Mouse (Mus musculus) hindbrain, embryonic 13.5 days (tissue): ENCODE measurements around the gene Marf1. TPM values are rescaled to one million over a fixed set of nuclear protein-coding genes. Genes with fewer than 3 reads are reported as not detected.

Source experiments
- ATAC-seq: fragments of 200-750 bp; cut with Nextera tagmentation; 2 replicates; pipeline ENCODE4 v1.8.0; 2017; ENCODE audit warnings: moderate TSS enrichment; ENCODE audit not compliant: low FRiP score
- H3K27ac ChIP-seq: fragments of 300-500 bp; sonication (generic); 2 replicates; pipeline ENCODE4 v1.5.1; 2015; ENCODE audit warnings: inconsistent platforms, mild to moderate bottlenecking, moderate library complexity
- H3K27me3 ChIP-seq: fragments of 300-500 bp; sonication (generic); 2 replicates; pipeline ENCODE4 v1.6.1; 2015; ENCODE audit warnings: mild to moderate bottlenecking, inconsistent platforms
- H3K36me3 ChIP-seq: fragments of 300-500 bp; sonication (generic); 2 replicates; pipeline ENCODE4 v1.6.1; 2015; ENCODE audit warnings: mild to moderate bottlenecking, inconsistent platforms
- H3K4me1 ChIP-seq: fragments of 300-500 bp; sonication (generic); replicated peaks from 2 replicates; pipeline ENCODE4 v1.6.1; 2015; ENCODE audit warnings: inconsistent platforms
- H3K4me2 ChIP-seq: fragments of 300-500 bp; sonication (generic); 2 replicates; pipeline ENCODE4 v1.6.1; 2015; ENCODE audit warnings: inconsistent platforms, mild to moderate bottlenecking, moderate library complexity
- H3K4me3 ChIP-seq: fragments of 300-500 bp; sonication (generic); 2 replicates; pipeline ENCODE4 v1.5.1; 2015; ENCODE audit warnings: mild to moderate bottlenecking, inconsistent platforms
- H3K9ac ChIP-seq: fragments of 300-500 bp; sonication (generic); 2 replicates; pipeline ENCODE4 v1.6.1; 2015; ENCODE audit warnings: mild to moderate bottlenecking, inconsistent platforms
- H3K9me3 ChIP-seq: fragments of 300-500 bp; sonication (generic); 2 replicates; pipeline ENCODE4 v1.6.1; 2016; ENCODE audit warnings: inconsistent platforms
- WGBS: fragments of 180-500 bp; shearing (Covaris S2); methylation state at CpG from one replicate; pipeline ENCODE4 v1.1.7; 2015; 5-methylcytosine and 5-hydroxymethylcytosine counted together
- polyA plus RNA-seq: library from polyadenylated mRNA; unstranded; fragments of >200 nt; fragmentation: Nextera tagmentation; extraction: Ambion mirVana; gene quantifications from 2 replicates; pipeline ENCODE4 v1.2.1, GENCODE M21; 2015

Marf1 gene
- polyA plus RNA-seq, 1 experiment from 2014 or later: 17.9 TPM

DNA sequence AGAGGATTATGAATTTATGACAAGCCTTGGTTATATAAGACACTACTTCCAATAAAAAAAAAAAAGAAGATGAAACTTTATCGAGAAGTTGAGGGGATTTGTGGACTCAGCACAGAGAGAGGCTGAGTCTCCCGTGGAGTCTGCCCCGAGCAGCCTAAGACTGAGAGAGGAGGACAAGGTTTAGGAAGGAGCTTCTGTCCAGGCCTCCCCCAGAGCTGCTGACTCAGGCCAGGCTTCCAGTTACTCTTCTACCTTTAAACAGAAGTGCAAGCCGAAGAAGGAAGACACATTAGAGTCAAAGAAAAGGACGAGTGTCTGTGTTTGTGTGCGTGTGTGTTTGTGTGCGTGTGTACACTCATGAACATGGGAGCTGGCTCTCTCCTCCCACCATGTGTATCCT lies 32.4 kb downstream of the Marf1 start:
- H3K9ac ChIP-seq: no peak overlapping the region
- H3K36me3 ChIP-seq: peaks cover 98% of the 10 kb centered on the region
- H3K27me3 ChIP-seq: no peaks in the 10 kb centered on the region
- no peak overlapping the region for H3K4me3 ChIP-seq
- H3K27ac ChIP-seq: no peak overlapping the region
- H3K9me3 ChIP-seq: no peaks in the 10 kb centered on the region
- 94% methylated on average over 7 of the region's 7 CpGs for WGBS
- no peak for ATAC-seq
- no peak overlapping the region for H3K4me2 ChIP-seq
- no peaks in the 10 kb centered on the region for H3K4me1 ChIP-seq

DNA sequence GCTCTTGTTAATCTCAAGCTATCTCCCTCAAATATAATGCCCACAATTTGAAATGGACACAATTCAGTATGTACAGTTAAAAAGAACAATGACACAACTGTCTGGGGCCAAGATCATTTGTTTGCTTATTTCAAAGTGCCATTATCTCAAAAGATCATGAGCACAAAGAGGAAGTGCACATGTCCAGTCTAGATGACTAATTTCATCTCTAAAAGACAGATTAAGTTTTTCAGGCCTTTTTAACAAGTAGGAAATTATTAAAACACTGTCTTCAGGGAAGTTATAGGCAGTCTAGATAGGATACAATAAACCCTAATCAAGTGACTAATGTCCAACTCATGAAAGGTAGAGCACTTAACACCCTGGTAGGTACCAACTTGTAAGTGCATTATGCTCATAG lies 34.2 kb downstream of the Marf1 start:
- no peak for ATAC-seq
- Histone ChIP-seq H3K36me3 (peaks cover 98% of the 10 kb centered on the region), H3K4me3 (no peak overlapping the region), H3K9ac (no peak overlapping the region), H3K4me1 (no peaks in the 10 kb centered on the region), H3K27ac (no peak overlapping the region), H3K4me2 (no peak overlapping the region), H3K27me3 (no peaks in the 10 kb centered on the region), H3K9me3 (no peaks in the 10 kb centered on the region)

DNA sequence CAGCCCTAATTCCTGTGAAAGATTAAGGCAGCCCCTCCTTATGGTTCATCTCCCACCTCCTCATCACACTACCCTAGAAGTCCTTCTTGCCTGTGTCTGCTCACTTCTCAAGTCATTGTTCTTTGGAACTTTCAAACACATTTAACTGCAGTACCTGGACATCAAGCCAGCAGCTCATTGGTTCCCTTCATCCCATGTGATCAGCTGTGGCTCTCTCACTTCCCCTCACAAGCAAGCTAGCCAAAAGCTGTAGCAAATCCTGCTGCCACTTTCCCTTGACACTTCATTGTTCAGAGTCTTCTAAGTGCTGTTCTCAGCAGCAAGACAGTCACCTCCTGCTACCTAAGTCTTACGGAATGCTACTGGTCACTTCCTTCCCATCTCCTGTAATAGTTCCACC lies 37.9 kb downstream of the Marf1 start:
- Histone ChIP-seq H3K36me3 (peaks cover 98% of the 10 kb centered on the region), H3K9me3 (no peaks in the 10 kb centered on the region), H3K4me3 (no peak overlapping the region), H3K27ac (no peak overlapping the region), H3K4me1 (no peaks in the 10 kb centered on the region), H3K9ac (no peak overlapping the region), H3K4me2 (no peak overlapping the region), H3K27me3 (no peaks in the 10 kb centered on the region)
- no peak for ATAC-seq
- whole genome bisulfite sequencing: 97% methylated on average over 1 of the region's 1 CpGs

DNA sequence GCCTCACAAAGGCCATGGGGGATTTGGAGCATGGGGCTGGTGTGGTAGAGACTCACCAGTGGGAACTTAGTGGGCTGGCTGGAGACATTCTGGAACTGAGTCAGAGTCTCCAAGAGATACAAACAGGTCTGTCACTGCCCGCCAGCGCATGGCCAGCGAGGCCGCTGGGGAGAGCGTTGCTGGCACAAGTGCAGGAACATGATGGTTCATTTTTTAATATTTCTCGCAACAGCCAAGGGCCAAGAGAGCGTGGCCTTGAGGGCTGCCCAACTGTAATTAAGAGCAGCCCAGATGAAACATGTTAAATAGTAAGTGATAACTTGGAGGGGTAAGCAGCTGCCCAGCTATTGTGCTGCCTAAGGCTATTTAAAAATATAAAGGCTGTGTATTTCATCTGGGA lies 38.4 kb downstream of the Marf1 start:
- no peak overlapping the region for H3K4me2 ChIP-seq
- no peak overlapping the region for H3K27ac ChIP-seq
- H3K9me3 ChIP-seq: no peaks in the 10 kb centered on the region
- no peaks in the 10 kb centered on the region for H3K4me1 ChIP-seq
- no peak overlapping the region for H3K9ac ChIP-seq
- no peak for ATAC-seq
- 98% methylated on average over 7 of the region's 7 CpGs for WGBS
- H3K4me3 ChIP-seq: no peak overlapping the region
- H3K36me3 ChIP-seq: peaks cover 96% of the 10 kb centered on the region
- no peaks in the 10 kb centered on the region for H3K27me3 ChIP-seq

DNA sequence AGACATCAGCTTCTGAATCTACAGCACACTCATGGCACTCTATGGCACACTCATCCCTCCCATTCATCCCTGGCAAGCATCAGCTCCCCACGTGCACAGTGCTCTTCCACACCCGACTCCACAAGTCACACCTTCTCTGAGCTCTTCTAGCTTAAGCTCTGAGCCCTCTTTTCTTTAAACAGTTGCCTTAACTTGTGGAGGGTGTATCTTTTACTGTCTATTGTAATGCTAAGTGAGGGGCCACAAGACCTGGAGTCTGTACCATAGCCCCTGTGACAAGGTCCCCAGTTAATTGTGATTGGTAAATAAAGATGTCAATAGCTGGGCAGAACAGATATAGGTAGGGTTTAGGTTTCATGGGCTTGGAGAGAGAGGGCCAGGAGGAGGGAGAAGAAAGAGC lies 39.2 kb downstream of the Marf1 start:
- Histone ChIP-seq H3K27ac (no peak overlapping the region), H3K9me3 (no peaks in the 10 kb centered on the region), H3K27me3 (no peaks in the 10 kb centered on the region), H3K4me3 (no peak overlapping the region), H3K4me2 (no peak overlapping the region), H3K9ac (no peak overlapping the region), H3K36me3 (peaks cover 88% of the 10 kb centered on the region), H3K4me1 (no peaks in the 10 kb centered on the region)
- WGBS: 84% methylated on average over 2 of the region's 2 CpGs
- ATAC-seq: no peak

DNA sequence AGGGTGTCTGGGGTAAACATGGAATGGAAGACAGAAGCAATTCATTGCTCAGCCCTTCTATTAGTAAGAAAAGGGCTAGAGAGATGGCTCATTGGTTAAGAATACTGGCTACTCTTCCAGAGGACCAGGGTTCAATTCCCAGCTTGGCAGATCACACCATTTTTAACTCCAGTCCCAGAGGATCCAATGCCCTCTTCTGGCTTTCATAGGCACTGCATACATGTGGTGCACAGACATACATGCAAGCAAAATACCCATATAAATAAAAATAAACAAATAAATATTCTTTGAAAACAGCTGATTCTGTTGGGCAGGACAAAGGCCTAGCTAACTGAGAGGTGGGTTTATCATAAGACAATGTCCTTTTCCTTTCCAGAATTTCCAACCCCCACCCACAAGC lies 40.6 kb downstream of the Marf1 start:
- H3K9ac ChIP-seq: no peak overlapping the region
- no peak overlapping the region for H3K27ac ChIP-seq
- H3K36me3 ChIP-seq: peaks cover 79% of the 10 kb centered on the region
- no peak overlapping the region for H3K4me2 ChIP-seq
- no peaks in the 10 kb centered on the region for H3K27me3 ChIP-seq
- H3K9me3 ChIP-seq: no peaks in the 10 kb centered on the region
- H3K4me1 ChIP-seq: no peaks in the 10 kb centered on the region
- ATAC-seq: no peak
- H3K4me3 ChIP-seq: no peak overlapping the region

DNA sequence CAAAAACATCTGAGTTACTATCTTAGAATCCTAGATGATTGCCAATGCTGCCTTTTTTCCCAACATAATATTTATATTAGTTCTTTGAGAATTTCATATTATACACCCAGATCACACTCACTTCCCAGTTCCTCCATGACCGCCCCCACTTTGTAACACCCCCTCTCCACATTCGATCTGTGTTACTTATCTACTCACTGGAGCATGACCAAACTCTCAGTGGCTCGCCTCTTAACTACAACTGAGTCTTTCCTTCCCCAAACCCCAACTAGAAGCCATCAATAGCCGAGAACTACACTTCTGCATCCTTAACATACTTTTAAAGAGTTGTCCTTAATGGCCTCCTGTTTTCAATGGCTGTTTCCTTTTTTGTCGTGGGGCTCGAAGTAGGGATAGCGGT lies 41.6 kb downstream of the Marf1 start:
- WGBS: 96% methylated on average over 7 of the region's 7 CpGs

DNA sequence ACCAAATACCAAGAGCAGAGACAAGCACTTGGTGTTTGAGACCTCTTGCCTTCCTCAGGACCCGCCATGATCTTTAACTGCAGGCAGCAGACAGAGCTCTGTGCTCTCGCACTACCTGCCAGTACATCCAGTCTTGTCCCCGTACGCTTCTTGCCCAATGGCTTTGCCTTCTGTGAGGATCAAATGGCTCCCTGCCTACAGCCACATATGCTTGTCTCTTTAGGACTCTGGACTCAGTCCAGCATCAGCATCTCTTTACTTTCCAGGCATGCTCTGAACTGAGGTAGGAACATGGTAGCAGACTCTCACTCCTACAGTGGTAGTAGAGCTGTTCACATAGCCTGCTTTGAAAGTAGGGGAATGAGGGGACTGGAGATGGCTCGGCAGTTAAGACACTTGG lies 42.2 kb downstream of the Marf1 start:
- 95% methylated on average over 5 of the region's 5 CpGs for WGBS
- Histone ChIP-seq H3K4me3 (no peak overlapping the region), H3K27me3 (no peaks in the 10 kb centered on the region), H3K4me1 (no peaks in the 10 kb centered on the region), H3K27ac (no peak overlapping the region), H3K36me3 (peaks cover 81% of the 10 kb centered on the region), H3K4me2 (no peak overlapping the region), H3K9ac (no peak overlapping the region), H3K9me3 (no peaks in the 10 kb centered on the region)
- no peak for ATAC-seq

More for the DNA sequence above, 41.6 kb downstream of the Marf1 start:
- Histone ChIP-seq H3K9me3 (no peaks in the 10 kb centered on the region), H3K27ac (no peak overlapping the region), H3K9ac (no peak overlapping the region), H3K27me3 (no peaks in the 10 kb centered on the region), H3K4me3 (no peak overlapping the region), H3K36me3 (peaks cover 81% of the 10 kb centered on the region), H3K4me2 (no peak overlapping the region), H3K4me1 (no peaks in the 10 kb centered on the region)
- ATAC-seq: no peak

DNA sequence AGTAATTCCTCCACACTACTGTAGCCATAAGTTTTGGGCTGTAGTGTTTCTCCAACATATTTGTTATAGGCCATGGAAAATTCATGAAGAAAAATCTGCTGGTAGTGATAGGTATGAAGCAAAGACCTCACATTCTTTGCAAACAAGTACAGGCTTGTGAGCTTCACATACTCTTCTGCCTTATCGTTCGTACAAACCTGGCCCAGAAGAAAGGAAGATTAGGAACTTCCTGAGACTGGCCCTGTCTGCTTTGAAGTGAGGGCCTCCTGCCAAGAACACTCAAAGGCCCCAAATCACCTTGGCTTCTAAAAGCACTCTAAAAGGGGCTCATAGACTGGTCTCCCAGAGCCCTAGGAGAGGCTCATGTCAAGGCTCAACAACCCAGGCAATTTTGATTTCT lies 45.9 kb downstream of the Marf1 start:
- peaks cover 74% of the 10 kb centered on the region for H3K36me3 ChIP-seq
- H3K4me1 ChIP-seq: no peaks in the 10 kb centered on the region
- WGBS: 86% methylated on average over 2 of the region's 2 CpGs
- no peak overlapping the region for H3K4me3 ChIP-seq
- H3K9ac ChIP-seq: no peak overlapping the region
- H3K27ac ChIP-seq: no peak overlapping the region
- no peak overlapping the region for H3K4me2 ChIP-seq
- no peak for ATAC-seq
- no peaks in the 10 kb centered on the region for H3K27me3 ChIP-seq
- no peaks in the 10 kb centered on the region for H3K9me3 ChIP-seq

DNA sequence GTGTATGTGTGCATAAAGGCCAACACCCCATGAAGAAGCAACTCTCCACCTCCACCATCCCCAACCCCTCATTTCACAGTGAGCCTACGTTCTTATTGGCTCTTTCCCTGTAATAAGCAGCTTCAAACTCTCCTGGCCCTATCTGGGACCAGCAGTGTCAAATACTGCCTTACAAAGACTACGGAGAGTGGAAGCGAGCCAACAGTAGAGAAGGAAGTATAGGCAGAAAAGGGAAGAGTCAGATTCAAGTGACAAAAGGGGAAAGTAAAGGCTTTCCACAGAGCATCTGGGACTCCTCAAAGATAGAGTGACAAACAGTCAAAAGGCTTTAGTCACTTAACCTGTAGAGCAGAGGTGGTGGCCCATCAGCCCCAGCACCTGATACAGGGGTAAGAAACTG lies 50.4 kb downstream of the Marf1 start:
- WGBS: 95% methylated on average over 3 of the region's 3 CpGs
- Histone ChIP-seq H3K27me3 (no peaks in the 10 kb centered on the region), H3K27ac (no peak overlapping the region), H3K4me3 (no peak overlapping the region), H3K36me3 (peaks cover 88% of the 10 kb centered on the region), H3K9me3 (no peaks in the 10 kb centered on the region), H3K9ac (no peak overlapping the region), H3K4me2 (no peak overlapping the region), H3K4me1 (no peaks in the 10 kb centered on the region)
- ATAC-seq: no peak

DNA sequence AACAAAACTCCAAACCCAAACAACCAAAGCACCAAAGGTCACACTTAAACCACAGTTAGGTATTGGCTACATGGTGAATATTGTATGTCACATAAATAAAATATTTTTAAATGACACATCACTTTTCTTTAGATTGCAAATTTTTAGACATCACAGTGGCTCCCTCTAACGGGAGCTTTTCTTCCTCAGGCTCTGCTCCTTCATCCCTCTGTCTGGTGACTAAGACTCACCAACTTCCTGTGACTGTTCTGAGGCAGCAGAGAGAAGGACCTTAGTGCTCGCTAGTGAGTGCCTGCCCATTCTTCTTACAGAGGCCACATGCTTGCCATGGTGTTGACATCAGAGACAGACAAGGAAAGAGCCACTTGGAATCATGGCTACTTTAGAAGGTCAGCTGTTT lies 51.0 kb downstream of the Marf1 start:
- Histone ChIP-seq H3K9ac (no peak overlapping the region), H3K36me3 (peaks cover 83% of the 10 kb centered on the region), H3K4me2 (no peak overlapping the region), H3K4me1 (no peaks in the 10 kb centered on the region), H3K27ac (no peak overlapping the region), H3K4me3 (no peak overlapping the region), H3K27me3 (no peaks in the 10 kb centered on the region), H3K9me3 (no peaks in the 10 kb centered on the region)
- 81% methylated on average over 2 of the region's 2 CpGs for WGBS
- ATAC-seq: no peak

DNA sequence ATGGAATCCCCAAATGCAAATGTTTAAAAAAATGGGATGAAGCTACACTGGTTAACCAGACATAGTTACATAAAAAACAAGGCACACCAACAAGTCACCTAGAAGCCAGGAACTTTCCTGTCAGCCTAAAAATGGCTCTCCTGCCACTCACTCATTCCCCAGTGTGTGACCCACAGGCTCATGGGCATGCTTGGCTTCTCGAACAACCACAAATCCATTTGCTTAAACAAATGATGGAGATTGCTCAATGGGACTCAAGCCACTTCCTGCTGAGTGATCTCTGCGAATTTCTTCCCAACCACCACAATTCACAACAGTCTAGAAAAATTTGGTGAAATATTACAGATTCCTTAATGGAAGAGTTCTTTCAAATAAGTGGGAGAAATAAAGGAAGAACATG lies 52.2 kb downstream of the Marf1 start:
- Histone ChIP-seq H3K27ac (no peak overlapping the region), H3K9ac (no peak overlapping the region), H3K4me2 (no peak overlapping the region), H3K4me1 (no peaks in the 10 kb centered on the region), H3K36me3 (peaks cover 71% of the 10 kb centered on the region), H3K9me3 (no peaks in the 10 kb centered on the region), H3K4me3 (no peak overlapping the region), H3K27me3 (no peaks in the 10 kb centered on the region)
- ATAC-seq: no peak
- 89% methylated on average over 2 of the region's 2 CpGs for WGBS

DNA sequence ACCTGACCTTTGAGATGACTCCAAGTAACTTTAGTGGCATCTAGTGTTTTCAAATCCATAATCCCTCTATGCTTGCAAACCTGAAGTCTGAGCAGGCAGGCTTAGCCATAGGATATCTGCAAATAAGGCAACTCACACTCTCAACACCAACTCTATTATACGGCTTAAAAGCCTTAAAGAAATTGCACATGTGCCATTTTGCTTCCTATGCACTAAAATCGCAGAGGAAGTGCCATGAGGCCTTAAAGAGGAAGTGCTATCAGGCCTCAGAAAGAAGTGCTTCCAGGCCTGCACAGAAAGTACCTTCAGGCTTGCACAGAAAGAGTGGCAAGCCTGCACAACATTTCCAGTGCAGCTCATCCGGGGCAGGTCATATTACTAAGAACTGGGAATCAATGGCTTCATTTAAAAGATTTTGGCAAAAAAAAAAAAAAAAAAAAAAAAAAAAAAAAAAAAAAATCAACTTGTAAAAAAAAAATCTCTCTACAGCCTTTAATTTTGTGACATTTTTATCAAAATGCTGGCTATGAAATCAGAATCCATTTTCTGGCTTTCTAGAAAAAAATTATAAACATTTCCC lies 53.4 kb downstream of the Marf1 start:
- WGBS: 89% methylated on average over 3 of the region's 3 CpGs
- no peaks in the 10 kb centered on the region for H3K4me1 ChIP-seq
- H3K9me3 ChIP-seq: no peaks in the 10 kb centered on the region
- no peak for ATAC-seq
- no peak overlapping the region for H3K4me3 ChIP-seq
- no peaks in the 10 kb centered on the region for H3K27me3 ChIP-seq
- H3K36me3 ChIP-seq: peaks cover 63% of the 10 kb centered on the region
- no peak overlapping the region for H3K27ac ChIP-seq
- no peak overlapping the region for H3K9ac ChIP-seq
- no peak overlapping the region for H3K4me2 ChIP-seq

DNA sequence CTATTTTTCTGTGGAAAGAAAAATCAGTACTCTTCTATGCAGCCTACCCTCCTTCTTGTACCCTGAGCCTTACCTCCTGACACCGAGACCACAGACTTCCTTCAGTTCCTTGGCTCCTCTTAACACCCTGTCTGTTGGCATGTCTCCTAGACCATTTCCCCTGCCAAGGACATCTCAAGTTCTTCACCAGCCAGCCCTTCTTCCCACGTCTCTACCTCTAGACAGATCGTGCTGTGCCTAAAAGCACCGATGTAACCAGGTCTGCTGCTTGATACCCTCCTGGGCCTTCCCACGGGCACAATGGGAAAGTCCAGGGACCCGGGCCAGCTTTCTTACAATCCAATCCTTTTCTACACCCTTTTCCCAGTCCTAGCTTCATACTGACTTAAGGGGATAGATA lies 57.3 kb downstream of the Marf1 start:
- 94% methylated on average over 6 of the region's 6 CpGs for WGBS
- no peak for ATAC-seq

More for the DNA sequence above, 57.3 kb downstream of the Marf1 start:
- H3K4me1 ChIP-seq: no peaks in the 10 kb centered on the region
- H3K4me2 ChIP-seq: no peak overlapping the region
- H3K36me3 ChIP-seq: peaks cover 40% of the 10 kb centered on the region
- H3K27me3 ChIP-seq: no peaks in the 10 kb centered on the region
- no peak overlapping the region for H3K27ac ChIP-seq
- no peak overlapping the region for H3K9ac ChIP-seq
- H3K4me3 ChIP-seq: no peak overlapping the region
- no peaks in the 10 kb centered on the region for H3K9me3 ChIP-seq
